Comparison of ENCODE assay signal across 12 mouse cellular contexts in the genomic region with DNA sequence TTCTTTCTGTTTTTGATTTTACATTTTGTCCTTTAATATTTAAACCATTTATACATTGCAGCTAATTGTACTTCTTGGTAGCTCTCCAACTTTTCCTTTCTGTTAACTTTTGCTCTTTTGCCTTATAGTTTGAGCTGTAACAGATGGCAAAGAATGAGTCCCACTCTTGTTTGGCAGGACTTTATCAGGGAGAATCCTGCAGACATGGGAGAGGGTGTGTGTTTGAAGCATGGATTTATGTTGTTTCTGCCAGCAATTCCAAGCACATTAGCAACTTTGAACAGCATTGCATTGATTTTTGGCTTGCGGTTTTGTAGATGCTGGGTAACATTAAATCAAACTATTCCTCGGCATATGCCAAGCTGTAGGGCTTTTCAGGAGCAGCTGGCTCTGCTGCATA. TPM values are rescaled to one million over a fixed set of nuclear protein-coding genes. Genes with fewer than 3 reads are reported as not detected.
DNase-seq lines count a peak whose midpoint lies in the region; ATAC-seq and TF ChIP-seq lines count a peak whose summit lies in the region.
"Had no signal": no experiment of that assay in that cellular context is flagged by ENCODE, and none has a peak within 500 bp of the region (broad histone marks: within the 10 kb centered on the region; RNA-seq: fewer than 3 reads in every experiment).

No protein-coding gene starts in this region.

- peaks cover 8% of the 10 kb centered on the region; the same call in 1 of the 2 replicates for H3K36me3 ChIP-seq in embryonic facial prominence, embryonic 14.5 days (ENCODE audit: control insufficient read depth, insufficient read depth, low read length)
- H3K36me3 ChIP-seq in embryonic facial prominence, embryonic 10.5 days (replicated peaks) = no peaks in the 10 kb centered on the region
- H3K36me3 ChIP-seq in kidney, embryonic 15.5 days = peaks cover 13% of the 10 kb centered on the region
- no peaks in the 10 kb centered on the region for H3K36me3 ChIP-seq in stomach, embryonic 14.5 days (ENCODE audit: control insufficient read depth, insufficient read depth, low read length)
- H3K36me3 ChIP-seq in stomach, postnatal 0 days (ENCODE audit: control insufficient read depth, insufficient read depth, low read length) = no peaks in the 10 kb centered on the region
- H3K36me3 ChIP-seq: midbrain, embryonic 12.5 days had no signal

- WGBS in embryonic facial prominence, embryonic 14.5 days = 77% methylated on average over 2 of the region's 2 CpGs
- WGBS in embryonic facial prominence, embryonic 10.5 days = 91% methylated on average over 2 of the region's 2 CpGs
- WGBS in kidney, embryonic 15.5 days = 66% methylated on average over 2 of the region's 2 CpGs
- 39% methylated on average over 2 of the region's 2 CpGs for WGBS in stomach, embryonic 14.5 days
- WGBS in stomach, postnatal 0 days = 33% methylated on average over 2 of the region's 2 CpGs

- H3K4me1 ChIP-seq in embryonic facial prominence, embryonic 14.5 days (ENCODE audit: control insufficient read depth, insufficient read depth, low read length) = no peaks in the 10 kb centered on the region
- H3K4me1 ChIP-seq in embryonic facial prominence, embryonic 10.5 days = no peaks in the 10 kb centered on the region
- H3K4me1 ChIP-seq in kidney, embryonic 15.5 days = no peaks in the 10 kb centered on the region
- H3K4me1 ChIP-seq in stomach, embryonic 14.5 days (ENCODE audit: control insufficient read depth, insufficient read depth, low read length) = no peaks in the 10 kb centered on the region
- no peaks in the 10 kb centered on the region for H3K4me1 ChIP-seq in stomach, postnatal 0 days (replicated peaks; ENCODE audit: control insufficient read depth, insufficient read depth)
- H3K4me1 ChIP-seq: midbrain, embryonic 12.5 days had no signal

- H3K27me3 ChIP-seq in embryonic facial prominence, embryonic 14.5 days (replicated peaks; ENCODE audit: control insufficient read depth, insufficient read depth, low read length) = no peaks in the 10 kb centered on the region
- H3K27me3 ChIP-seq in embryonic facial prominence, embryonic 10.5 days (replicated peaks; ENCODE audit: low read depth, poor library complexity, severe bottlenecking) = no peaks in the 10 kb centered on the region
- no peaks in the 10 kb centered on the region for H3K27me3 ChIP-seq in kidney, embryonic 15.5 days
- no peaks in the 10 kb centered on the region for H3K27me3 ChIP-seq in stomach, embryonic 14.5 days (ENCODE audit: control insufficient read depth, insufficient read depth, low read length)
- H3K27me3 ChIP-seq in stomach, postnatal 0 days (ENCODE audit: control insufficient read depth, insufficient read depth, low read length) = no peaks in the 10 kb centered on the region
- H3K27me3 ChIP-seq: midbrain, embryonic 12.5 days had no signal

- H3K9ac ChIP-seq in embryonic facial prominence, embryonic 14.5 days (ENCODE audit: low read depth, low read length) = no peak overlapping the region
- H3K9ac ChIP-seq in kidney, embryonic 15.5 days = no peak overlapping the region
- no peak overlapping the region for H3K9ac ChIP-seq in stomach, embryonic 14.5 days (replicated peaks; ENCODE audit: low read depth, low read length)
- H3K9ac ChIP-seq in stomach, postnatal 0 days (ENCODE audit: low read length) = no peak overlapping the region
- H3K9ac ChIP-seq: midbrain, embryonic 12.5 days had no signal

- H3K4me2 ChIP-seq in embryonic facial prominence, embryonic 14.5 days (ENCODE audit: low read depth, low read length) = no peak overlapping the region
- no peak overlapping the region for H3K4me2 ChIP-seq in kidney, embryonic 15.5 days
- H3K4me2 ChIP-seq in stomach, embryonic 14.5 days (replicated peaks; ENCODE audit: low read depth, low read length) = no peak overlapping the region
- H3K4me2 ChIP-seq in stomach, postnatal 0 days (replicated peaks; ENCODE audit: low read depth) = no peak overlapping the region
- H3K4me2 ChIP-seq: midbrain, embryonic 12.5 days had no signal

- DNase-seq in embryonic facial prominence, embryonic 14.5 days (ENCODE audit: low spot score) = peak; percentile 84
- no peak for DNase-seq in embryonic facial prominence, embryonic 10.5 days (ENCODE audit: low spot score)
- no peak for DNase-seq in kidney, postnatal 10 days
- no peak for DNase-seq in stomach, postnatal 0 days (ENCODE audit: low spot score)
- no peak for DNase-seq in ovary, postnatal 36 days (ENCODE audit: low spot score)
- no peak for DNase-seq in embryo, embryonic 10.5 days (ENCODE audit: low spot score)
- DNase-seq: adrenal gland, postnatal 25 days; cerebellum, adult 18-20 months had no signal

- TF ChIP-seq EP300 in stomach, postnatal 0 days (optimal IDR thresholded peaks at IDR 0.05) = no peak

- H3K27ac ChIP-seq in embryonic facial prominence, embryonic 14.5 days (replicated peaks; ENCODE audit: low read depth, low read length) = 0 out of 2 replicates have a peak overlapping the region, but pooled peaks have one; percentile 0
- H3K27ac ChIP-seq in embryonic facial prominence, embryonic 10.5 days (replicated peaks) = no peak overlapping the region
- peak overlapping the region; percentile 58 for H3K27ac ChIP-seq in kidney, embryonic 15.5 days
- peak overlapping the region; percentile 77; the same call in 1 of the 2 replicates for H3K27ac ChIP-seq in stomach, embryonic 14.5 days (ENCODE audit: low read length)
- H3K27ac ChIP-seq in stomach, postnatal 0 days (replicated peaks) = no peak overlapping the region
- H3K27ac ChIP-seq: midbrain, embryonic 12.5 days had no signal

- no peak overlapping the region for H3K4me3 ChIP-seq in embryonic facial prominence, embryonic 14.5 days (ENCODE audit: low read depth, low read length)
- no peak overlapping the region for H3K4me3 ChIP-seq in embryonic facial prominence, embryonic 10.5 days
- no peak overlapping the region for H3K4me3 ChIP-seq in kidney, embryonic 15.5 days (replicated peaks)
- no peak overlapping the region for H3K4me3 ChIP-seq in stomach, embryonic 14.5 days (ENCODE audit: low read depth, low read length)
- no peak overlapping the region for H3K4me3 ChIP-seq in stomach, postnatal 0 days (ENCODE audit: low read depth, low read length)
- H3K4me3 ChIP-seq: midbrain, embryonic 12.5 days had no signal

- no peak for ATAC-seq in embryonic facial prominence, embryonic 14.5 days (ENCODE audit: low read depth)
- no peak for ATAC-seq in kidney, embryonic 15.5 days (replicated peaks; ENCODE audit: low FRiP score)
- ATAC-seq in stomach, embryonic 14.5 days (ENCODE audit: insufficient number of reproducible peaks, insufficient read depth, low FRiP score, low read depth) = no peak
- no peak for ATAC-seq in stomach, postnatal 0 days (ENCODE audit: low FRiP score, low TSS enrichment)
- ATAC-seq: inflammation-experienced regulatory T-cells, adult 6 months had no signal

- peaks cover 14% of the 10 kb centered on the region; the same call in 1 of the 2 replicates for H3K9me3 ChIP-seq in embryonic facial prominence, embryonic 14.5 days (ENCODE audit: control insufficient read depth, low read length)
- 0 out of 2 replicates have a peak, but pooled peaks cover 7% of the 10 kb centered on the region for H3K9me3 ChIP-seq in embryonic facial prominence, embryonic 10.5 days
- H3K9me3 ChIP-seq in kidney, embryonic 15.5 days (replicated peaks) = 0 out of 2 replicates have a peak, but pooled peaks cover 10% of the 10 kb centered on the region
- H3K9me3 ChIP-seq in stomach, embryonic 14.5 days (ENCODE audit: control insufficient read depth, low read depth, low read length) = peaks cover 11% of the 10 kb centered on the region; the same call in 1 of the 2 replicates
- H3K9me3 ChIP-seq in stomach, postnatal 0 days (ENCODE audit: control insufficient read depth, low read length) = no peaks in the 10 kb centered on the region
- H3K9me3 ChIP-seq: midbrain, embryonic 12.5 days had no signal

- TF ChIP-seq CTCF in stomach, postnatal 0 days (IDR thresholded peaks at IDR 0.05; ENCODE audit: low read depth) = no peak

RNA-seq across cellular contexts. Expression of gene D630036H23Rik, which starts 13.1 kb away (rescaled TPM):
- polyA plus RNA-seq in embryonic facial prominence, embryonic 14.5 days (2014; fragmentation: Nextera tagmentation; extraction: Ambion mirVana) = 1.3 and 3.3 TPM in 2 replicates
- polyA plus RNA-seq in embryonic facial prominence, embryonic 10.5 days (2016; fragmentation: Nextera tagmentation; extraction: Ambion mirVana) = 0.64 and 0.68 TPM in 2 replicates
- polyA plus RNA-seq in kidney, embryonic 15.5 days (2015; fragmentation: Nextera tagmentation; extraction: Ambion mirVana) = 1.0 and 1.1 TPM in 2 replicates
- polyA plus RNA-seq in stomach, embryonic 14.5 days (2014; fragmentation: Nextera tagmentation; extraction: Ambion mirVana) = 2.1 and 2.7 TPM in 2 replicates
- polyA plus RNA-seq in stomach, postnatal 0 days (2015; fragmentation: Nextera tagmentation; extraction: Ambion mirVana) = 3.1 and 3.7 TPM in 2 replicates

RNA-seq across cellular contexts. Expression of gene Ispd, which starts 13.9 kb away (rescaled TPM):
- polyA plus RNA-seq in embryonic facial prominence, embryonic 14.5 days (2014; fragmentation: Nextera tagmentation; extraction: Ambion mirVana) = 11.4 and 13.6 TPM in 2 replicates
- 7.3 and 9.1 TPM in 2 replicates for polyA plus RNA-seq in embryonic facial prominence, embryonic 10.5 days (2016; fragmentation: Nextera tagmentation; extraction: Ambion mirVana)
- polyA plus RNA-seq in kidney, embryonic 15.5 days (2015; fragmentation: Nextera tagmentation; extraction: Ambion mirVana) = 15.2 and 16.8 TPM in 2 replicates
- 12.4 and 13.7 TPM in 2 replicates for polyA plus RNA-seq in stomach, embryonic 14.5 days (2014; fragmentation: Nextera tagmentation; extraction: Ambion mirVana)
- 4.1 and 4.8 TPM in 2 replicates for polyA plus RNA-seq in stomach, postnatal 0 days (2015; fragmentation: Nextera tagmentation; extraction: Ambion mirVana)

Comparison
In these comparisons a context has a peak if more than half of its experiments do, and no peak if none do; other contexts are left out.
1. H3K27ac ChIP-seq: peak in embryonic facial prominence, embryonic 14.5 days (single experiment), kidney, embryonic 15.5 days (single experiment) and stomach, embryonic 14.5 days (single experiment); none in embryonic facial prominence, embryonic 10.5 days (single experiment) and stomach, postnatal 0 days (single experiment).